Mouse (Mus musculus): ENCODE measurements around the gene Myo10. TPM values are rescaled to one million over a fixed set of nuclear protein-coding genes. Genes with fewer than 3 reads are reported as not detected.

Gene Myo10
- polyA plus RNA-seq, 1 experiment from 2014 or later: 5.9 TPM

- H3K4me3 ChIP-seq (ENCODE audit: low read depth, low read length): no peak overlapping the region
- 59% methylated on average over 12 of the region's 12 CpGs for WGBS (ENCODE audit: insufficient replicate concordance)
- H3K9me3 ChIP-seq (ENCODE audit: low read length): no peaks in the 10 kb centered on the region
- no peaks in the 10 kb centered on the region for H3K27me3 ChIP-seq (ENCODE audit: insufficient read depth, low read length)
- no peak overlapping the region for H3K4me2 ChIP-seq (ENCODE audit: low read depth, low read length)
- H3K36me3 ChIP-seq (replicated peaks; ENCODE audit: insufficient read depth, low read length): peaks cover 28% of the 10 kb centered on the region
- no peak overlapping the region for H3K9ac ChIP-seq (replicated peaks)
- no peaks in the 10 kb centered on the region for H3K4me1 ChIP-seq (ENCODE audit: insufficient read depth)
- H3K27ac ChIP-seq (ENCODE audit: low read depth): no peak overlapping the region
- DNase-seq: no peak
- TF ChIP-seq EP300 (IDR thresholded peaks at IDR 0.05; ENCODE audit: low read depth) (no peak), CTCF (IDR thresholded peaks at IDR 0.05; ENCODE audit: low read depth) (peak; percentile 10; the same call in 1 of the 2 replicates)
- no peak for ATAC-seq
Measured at GRCm38 (mm10) chr15:25812479-25812878, 190.2 kb downstream of the Myo10 start.

GRCm38 (mm10) chr15:25814535-25814934 is 192.2 kb downstream of the Myo10 start:
- TF ChIP-seq CTCF (IDR thresholded peaks at IDR 0.05; ENCODE audit: low read depth) (no peak), EP300 (IDR thresholded peaks at IDR 0.05; ENCODE audit: low read depth) (no peak)
- Histone ChIP-seq H3K4me2 (ENCODE audit: low read depth, low read length) (no peak overlapping the region), H3K9ac (replicated peaks) (no peak overlapping the region), H3K9me3 (ENCODE audit: low read length) (no peaks in the 10 kb centered on the region), H3K36me3 (replicated peaks; ENCODE audit: insufficient read depth, low read length) (peaks cover 14% of the 10 kb centered on the region), H3K27me3 (ENCODE audit: insufficient read depth, low read length) (no peaks in the 10 kb centered on the region), H3K4me3 (ENCODE audit: low read depth, low read length) (no peak overlapping the region), H3K27ac (ENCODE audit: low read depth) (no peak overlapping the region), H3K4me1 (ENCODE audit: insufficient read depth) (no peaks in the 10 kb centered on the region)
- 65% methylated on average over 3 of the region's 3 CpGs for WGBS (ENCODE audit: insufficient replicate concordance)
- ATAC-seq (no peak), DNase-seq (no peak)

GRCm38 (mm10) chr15:25817191-25817590 is 194.9 kb downstream of the Myo10 start:
- peaks cover 4% of the 10 kb centered on the region; the same call in 1 of the 2 replicates for H3K36me3 ChIP-seq (replicated peaks; ENCODE audit: insufficient read depth, low read length)
- ATAC-seq (no peak), DNase-seq (no peak)
- H3K9me3 ChIP-seq (ENCODE audit: low read length): no peaks in the 10 kb centered on the region
- no peaks in the 10 kb centered on the region for H3K4me1 ChIP-seq (ENCODE audit: insufficient read depth)
- no peak overlapping the region for H3K27ac ChIP-seq (ENCODE audit: low read depth)
- H3K4me3 ChIP-seq (ENCODE audit: low read depth, low read length): no peak overlapping the region
- H3K9ac ChIP-seq (replicated peaks): no peak overlapping the region
- TF ChIP-seq EP300 (IDR thresholded peaks at IDR 0.05; ENCODE audit: low read depth) (no peak), CTCF (IDR thresholded peaks at IDR 0.05; ENCODE audit: low read depth) (no peak)
- 71% methylated on average over 2 of the region's 2 CpGs for WGBS (ENCODE audit: insufficient replicate concordance)
- no peaks in the 10 kb centered on the region for H3K27me3 ChIP-seq (ENCODE audit: insufficient read depth, low read length)
- H3K4me2 ChIP-seq (ENCODE audit: low read depth, low read length): no peak overlapping the region

- ATAC-seq (no peak), DNase-seq (no peak)
- H3K4me1 ChIP-seq (ENCODE audit: insufficient read depth): peaks cover 7% of the 10 kb centered on the region; the same call in 1 of the 2 replicates
- H3K27ac ChIP-seq (ENCODE audit: low read depth): no peak overlapping the region
- H3K27me3 ChIP-seq (ENCODE audit: insufficient read depth, low read length): no peaks in the 10 kb centered on the region
- H3K9ac ChIP-seq (replicated peaks): no peak overlapping the region
- TF ChIP-seq CTCF (IDR thresholded peaks at IDR 0.05; ENCODE audit: low read depth) (no peak), EP300 (IDR thresholded peaks at IDR 0.05; ENCODE audit: low read depth) (no peak)
- H3K9me3 ChIP-seq (ENCODE audit: low read length): no peaks in the 10 kb centered on the region
- H3K4me3 ChIP-seq (ENCODE audit: low read depth, low read length): no peak overlapping the region
- no peak overlapping the region for H3K4me2 ChIP-seq (ENCODE audit: low read depth, low read length)
- H3K36me3 ChIP-seq (replicated peaks; ENCODE audit: insufficient read depth, low read length): no peaks in the 10 kb centered on the region
Measured at GRCm38 (mm10) chr15:25821981-25822380, 199.7 kb downstream of the Myo10 start.

- no peak overlapping the region for H3K4me2 ChIP-seq (ENCODE audit: low read depth, low read length)
- H3K9me3 ChIP-seq (ENCODE audit: low read length): no peaks in the 10 kb centered on the region
- peaks cover 7% of the 10 kb centered on the region; the same call in 1 of the 2 replicates for H3K4me1 ChIP-seq (ENCODE audit: insufficient read depth)
Measured at GRCm38 (mm10) chr15:25822656-25823055, 200.3 kb downstream of the Myo10 start.

GRCm38 (mm10) chr15:25826531-25826961 is 204.2 kb downstream of the Myo10 start:
- Histone ChIP-seq H3K4me1 (ENCODE audit: insufficient read depth) (peaks cover 16% of the 10 kb centered on the region; the same call in 1 of the 2 replicates), H3K9me3 (ENCODE audit: low read length) (no peaks in the 10 kb centered on the region), H3K4me3 (ENCODE audit: low read depth, low read length) (no peak overlapping the region), H3K36me3 (replicated peaks; ENCODE audit: insufficient read depth, low read length) (no peaks in the 10 kb centered on the region), H3K27me3 (ENCODE audit: insufficient read depth, low read length) (no peaks in the 10 kb centered on the region), H3K9ac (replicated peaks) (no peak overlapping the region), H3K4me2 (ENCODE audit: low read depth, low read length) (peak overlapping the region; percentile 10; the same call in 1 of the 2 replicates), H3K27ac (ENCODE audit: low read depth) (peak overlapping the region; percentile 46)
- DNase-seq (no peak), ATAC-seq (peak; percentile 81)
- 69% methylated on average over 8 of the region's 8 CpGs for WGBS (ENCODE audit: insufficient replicate concordance)
- no peak for TF ChIP-seq EP300 (IDR thresholded peaks at IDR 0.05; ENCODE audit: low read depth)
- TF ChIP-seq CTCF (IDR thresholded peaks at IDR 0.05; ENCODE audit: low read depth): no peak

More at GRCm38 (mm10) chr15:25822656-25823055, 200.3 kb downstream of the Myo10 start:
- Histone ChIP-seq H3K27me3 (ENCODE audit: insufficient read depth, low read length) (no peaks in the 10 kb centered on the region), H3K4me3 (ENCODE audit: low read depth, low read length) (no peak overlapping the region), H3K36me3 (replicated peaks; ENCODE audit: insufficient read depth, low read length) (no peaks in the 10 kb centered on the region), H3K27ac (ENCODE audit: low read depth) (no peak overlapping the region), H3K9ac (replicated peaks) (no peak overlapping the region)
- DNase-seq: no peak
- WGBS (ENCODE audit: insufficient replicate concordance): 34% methylated on average over 3 of the region's 3 CpGs
- TF ChIP-seq CTCF (IDR thresholded peaks at IDR 0.05; ENCODE audit: low read depth) (no peak), EP300 (IDR thresholded peaks at IDR 0.05; ENCODE audit: low read depth) (no peak)
- no peak for ATAC-seq
